Mouse (Mus musculus) urinary bladder, postnatal 10 days (tissue): ENCODE data around the gene Ormdl1.
A peak's percentile ranks its signal among the peaks of the same experiment; 100 is the strongest.
"Not testable (repeated sequence)": the region's sequence is repeated elsewhere in the genome, so short reads cannot be mapped to it uniquely, and the experiment has no call there.

Experiments
- DNase-seq: peaks from one replicate; pipeline ENCODE4 v3.0.0; 2022; ENCODE audit warnings: low spot score

Ormdl1 gene

GRCm38 (mm10) chr1:53296581-53297383 is at the start of gene Ormdl1, which contains the start of the genes Pms1 and Gm28778:
Ormdl1 (plus strand) TSS chr1:53297095.
Pms1 (minus strand) TSS chr1:53297018.
Gm28778 (plus strand) TSS chr1:53297111.
- peak; percentile 67 for DNase-seq

GRCm38 (mm10) chr1:53264958-53265612 is 31.8 kb upstream of the Ormdl1 start:
- not testable (repeated sequence) for DNase-seq

- no peak for DNase-seq
These were observed 27.0 kb upstream of the Ormdl1 start for GRCm38 (mm10) chr1:53269901-53270300.

- no peak for DNase-seq
These were observed 24.2 kb upstream of the Ormdl1 start for GRCm38 (mm10) chr1:53272646-53273045.

- no peak for DNase-seq
These were observed 5.7 kb upstream of the Ormdl1 start for GRCm38 (mm10) chr1:53291197-53291596.

- no peak for DNase-seq
These were observed 3.6 kb downstream of the Ormdl1 start for GRCm38 (mm10) chr1:53300506-53300905.

GRCm38 (mm10) chr1:53312989-53313967 is 16.4 kb downstream of the Ormdl1 start, which contains the start of gene Osgepl1:
Osgepl1 (plus strand) TSS chr1:53313624.
- DNase-seq: peak; percentile 43

GRCm38 (mm10) chr1:53321662-53322344 is 24.9 kb downstream of the Ormdl1 start:
- DNase-seq: no peak

GRCm38 (mm10) chr1:53323254-53323653 is 26.4 kb downstream of the Ormdl1 start:
- no peak for DNase-seq

GRCm38 (mm10) chr1:53324277-53324676 is 27.4 kb downstream of the Ormdl1 start:
- DNase-seq: no peak

- no peak for DNase-seq
These were observed 28.1 kb downstream of the Ormdl1 start for GRCm38 (mm10) chr1:53324827-53325494.

- not testable (repeated sequence) for DNase-seq
These were observed 36.6 kb downstream of the Ormdl1 start for GRCm38 (mm10) chr1:53333527-53333926.

- no peak for DNase-seq
These were observed 38.6 kb downstream of the Ormdl1 start for GRCm38 (mm10) chr1:53335465-53335864.

- DNase-seq: not testable (repeated sequence)
These were observed 40.5 kb downstream of the Ormdl1 start for GRCm38 (mm10) chr1:53337403-53337802.

GRCm38 (mm10) chr1:53341071-53341470 is 44.2 kb downstream of the Ormdl1 start:
- DNase-seq: no peak

- peak; percentile 87 for DNase-seq
These were observed 55.7 kb downstream of the Ormdl1 start, which contains the start of the genes Asdurf, Gm28551 and Asnsd1 for GRCm38 (mm10) chr1:53352327-53353261. Asdurf (minus strand) TSS chr1:53352619. Gm28551 (minus strand) TSS chr1:53352667. Asnsd1 (minus strand) TSS chr1:53352752.

- no peak for DNase-seq
These were observed 62.1 kb downstream of the Ormdl1 start for GRCm38 (mm10) chr1:53358988-53359387.
